Mouse (Mus musculus) megakaryocyte-erythroid progenitor cell, adult 5 weeks (primary cell): ENCODE data around the gene Ms4a14. TPM values are rescaled to one million over a fixed set of nuclear protein-coding genes. Genes with fewer than 3 reads are reported as not detected.

ENCODE experiments used
- polyA plus RNA-seq: library from polyadenylated mRNA; stranded (reverse); fragments of >175 nt; gene quantifications from 2 replicates; pipeline ENCODE4 v1.2.3, GENCODE M21; 2012

Gene Ms4a14
- 0.03 TPM in 1 of 2 replicates, not detected in the other for polyA plus RNA-seq

DNA sequence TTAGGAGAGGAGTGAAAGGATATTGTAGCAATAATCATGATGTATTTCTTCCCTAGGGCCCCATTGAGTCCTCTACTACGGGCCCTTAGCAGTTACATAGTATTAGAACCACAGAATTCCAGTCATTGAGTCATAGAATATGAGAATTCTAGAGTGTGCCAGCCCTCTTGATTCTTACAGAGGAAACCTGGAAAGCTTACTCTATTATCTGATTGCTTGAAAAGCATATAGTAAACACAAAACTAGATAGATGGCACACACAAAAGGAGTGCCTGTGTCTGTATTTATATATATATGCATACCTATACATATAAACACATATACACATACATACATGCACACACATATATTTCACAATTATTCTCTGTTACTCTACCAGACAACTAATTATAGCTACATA lies at the start of gene Ms4a14:
Ms4a14 (minus strand) TSS at position 101 of the 400 bp plus-strand sequence.

DNA sequence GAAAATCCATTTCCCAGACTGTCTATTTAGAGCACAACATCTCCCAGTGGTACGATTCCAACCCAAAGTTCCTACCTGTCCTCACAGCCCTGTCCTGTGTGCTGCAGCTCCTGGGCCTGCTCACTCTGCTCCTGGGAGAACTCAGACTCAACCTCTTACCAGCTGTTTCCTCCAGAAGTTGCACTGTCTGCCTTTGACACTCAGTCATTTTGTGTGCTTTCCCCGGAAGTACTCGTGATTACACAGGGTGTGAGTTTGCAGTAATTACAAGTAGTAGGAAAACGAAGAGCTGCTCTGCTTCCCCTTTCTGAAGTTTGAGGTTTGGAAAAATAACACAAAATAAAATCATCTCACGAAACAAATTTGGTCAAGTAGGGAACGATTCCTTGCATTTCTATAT lies 21.7 kb upstream of the Ms4a14 start, which contains the start of gene Ms4a7:
Ms4a7 (minus strand) TSS at position 215 of the 400 bp plus-strand sequence.

DNA sequence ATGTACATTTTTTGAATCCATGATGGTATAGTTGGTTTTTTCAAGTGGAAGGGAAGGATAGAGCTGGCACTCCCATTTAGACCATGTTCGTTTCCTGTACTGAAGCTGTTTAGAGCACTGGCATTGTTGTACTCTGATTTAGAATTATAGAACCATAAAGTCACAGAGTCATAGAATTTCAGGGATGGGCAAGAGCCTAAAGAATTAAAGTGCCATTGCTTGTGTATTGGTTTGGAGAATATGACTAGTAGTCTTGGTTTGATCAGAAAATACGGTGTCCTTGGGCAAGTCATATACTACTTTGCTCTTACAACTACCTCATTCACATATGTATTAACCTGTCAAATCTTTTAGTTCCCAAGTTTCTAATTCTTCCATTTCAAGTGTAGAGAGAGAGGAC lies 30.5 kb downstream of the Ms4a14 start, which contains the start of gene Ms4a5:
Ms4a5 (minus strand) TSS at position 101 of the 400 bp plus-strand sequence.

DNA sequence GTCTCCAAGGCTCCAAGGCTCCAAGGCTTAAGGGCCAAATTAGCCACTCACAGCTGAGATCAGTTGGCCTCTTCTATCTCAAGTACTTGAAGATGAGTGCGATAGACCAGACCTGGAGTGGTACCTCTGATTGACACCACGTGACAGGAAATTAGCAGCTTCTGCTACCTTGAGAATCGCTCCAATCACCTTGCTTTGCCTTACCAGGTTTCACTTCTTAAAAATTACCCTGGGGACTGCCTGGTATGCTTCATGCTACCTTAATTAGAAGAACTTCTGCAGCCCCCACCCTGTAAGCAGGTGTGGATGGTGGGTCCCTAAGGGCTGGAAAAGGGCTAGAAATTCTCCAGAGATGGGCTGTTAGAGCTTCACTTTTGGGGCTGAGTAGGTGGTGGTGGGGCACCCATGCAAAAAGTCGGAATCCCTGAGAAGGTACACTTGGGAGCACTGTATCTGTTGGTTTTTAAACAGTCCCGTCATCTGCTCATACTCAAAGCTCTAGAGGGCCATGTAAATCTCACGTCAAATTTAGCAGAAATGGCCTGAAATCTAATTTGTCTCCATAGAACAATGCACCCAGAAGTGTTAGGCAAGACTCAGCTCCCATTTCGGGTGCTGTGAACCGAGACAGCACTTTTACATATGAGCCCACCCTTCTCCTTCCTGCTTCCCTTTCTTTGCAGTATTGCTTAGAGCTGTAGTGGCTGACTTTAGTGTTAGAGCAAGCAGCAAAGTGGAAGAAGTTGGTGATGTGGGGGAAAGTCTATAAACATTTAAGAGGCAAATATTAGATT lies 48.0 kb downstream of the Ms4a14 start, which contains the start of gene Ms4a1:
Ms4a1 (minus strand) TSS at position 190 of the 794 bp plus-strand sequence.

Other genes with a start within 250 kb of the Ms4a14 start
- not detected in 2 replicates for gene Ms4a8a, start 233.4 kb downstream of the Ms4a14 start, polyA plus RNA-seq
- gene 1700017D01Rik, start 183.6 kb downstream of the Ms4a14 start, polyA plus RNA-seq = not detected in 2 replicates
- not detected in 2 replicates for gene 1700025F22Rik, start 149.1 kb downstream of the Ms4a14 start, polyA plus RNA-seq
- gene Ms4a13, start 117.7 kb downstream of the Ms4a14 start, polyA plus RNA-seq = not detected in 2 replicates
- gene Ms4a12, start 82.0 kb downstream of the Ms4a14 start, polyA plus RNA-seq = not detected in 2 replicates
- gene Ms4a1, start 48.2 kb downstream of the Ms4a14 start, polyA plus RNA-seq = 0.12 TPM in 1 of 2 replicates, not detected in the other
- not detected in 2 replicates for gene Ms4a5, start 30.6 kb downstream of the Ms4a14 start, polyA plus RNA-seq
- not detected in 2 replicates for gene Ms4a7, start 21.7 kb upstream of the Ms4a14 start, polyA plus RNA-seq
- gene Ms4a4a, start 61.1 kb upstream of the Ms4a14 start, polyA plus RNA-seq = 0.11 TPM in 1 of 2 replicates, not detected in the other
- 0.26 and 1.0 TPM in 2 replicates for gene Ms4a4c, start 90.3 kb upstream of the Ms4a14 start, polyA plus RNA-seq
- gene Ms4a4b, start 129.1 kb upstream of the Ms4a14 start, polyA plus RNA-seq = 3.5 and 4.9 TPM in 2 replicates
- 13.9 and 20.2 TPM in 2 replicates for gene Ms4a6c, start 154.9 kb upstream of the Ms4a14 start, polyA plus RNA-seq
- not detected in 2 replicates for gene Gm8369, start 171.5 kb upstream of the Ms4a14 start, polyA plus RNA-seq
- gene Ms4a6b, start 202.1 kb upstream of the Ms4a14 start, polyA plus RNA-seq = 1.8 and 2.7 TPM in 2 replicates
- not detected in 2 replicates for gene Ms4a4d, start 222.3 kb upstream of the Ms4a14 start, polyA plus RNA-seq